Mouse (Mus musculus): ENCODE results near the gene Kalrn. TPM values are rescaled to one million over a fixed set of nuclear protein-coding genes. Genes with fewer than 3 reads are reported as not detected.

Kalrn gene
- polyA plus RNA-seq, 1 experiment from 2014 or later, result 43.9 TPM

GRCm38 (mm10) chr16:34376166-34376857, 197.0 kb downstream of the Kalrn start:
- no peaks in the 10 kb centered on the region for H3K27me3 ChIP-seq (replicated peaks; ENCODE audit: control insufficient read depth, insufficient read depth, low read length)
- WGBS, result 84% methylated on average over 12 of the region's 12 CpGs

GRCm38 (mm10) chr16:34373519-34373918, 199.8 kb downstream of the Kalrn start:
- H3K4me2 ChIP-seq (ENCODE audit: low read length), result no peak overlapping the region
- ATAC-seq, result no peak
- WGBS, result 68% methylated on average over 4 of the region's 4 CpGs

More at GRCm38 (mm10) chr16:34376166-34376857, 197.0 kb downstream of the Kalrn start:
- Histone ChIP-seq H3K4me2 (ENCODE audit: low read length) (no peak overlapping the region), H3K36me3 (ENCODE audit: control insufficient read depth, insufficient read depth) (no peaks in the 10 kb centered on the region), H3K9ac (replicated peaks; ENCODE audit: low read depth, low read length) (no peak overlapping the region), H3K9me3 (ENCODE audit: control insufficient read depth, low read length) (no peaks in the 10 kb centered on the region), H3K27ac (ENCODE audit: low read length) (no peak overlapping the region), H3K4me1 (replicated peaks; ENCODE audit: control insufficient read depth, insufficient read depth, low read length) (peaks cover 10% of the 10 kb centered on the region), H3K4me3 (replicated peaks; ENCODE audit: low read length) (no peak overlapping the region)
- ATAC-seq, result no peak

DNA sequence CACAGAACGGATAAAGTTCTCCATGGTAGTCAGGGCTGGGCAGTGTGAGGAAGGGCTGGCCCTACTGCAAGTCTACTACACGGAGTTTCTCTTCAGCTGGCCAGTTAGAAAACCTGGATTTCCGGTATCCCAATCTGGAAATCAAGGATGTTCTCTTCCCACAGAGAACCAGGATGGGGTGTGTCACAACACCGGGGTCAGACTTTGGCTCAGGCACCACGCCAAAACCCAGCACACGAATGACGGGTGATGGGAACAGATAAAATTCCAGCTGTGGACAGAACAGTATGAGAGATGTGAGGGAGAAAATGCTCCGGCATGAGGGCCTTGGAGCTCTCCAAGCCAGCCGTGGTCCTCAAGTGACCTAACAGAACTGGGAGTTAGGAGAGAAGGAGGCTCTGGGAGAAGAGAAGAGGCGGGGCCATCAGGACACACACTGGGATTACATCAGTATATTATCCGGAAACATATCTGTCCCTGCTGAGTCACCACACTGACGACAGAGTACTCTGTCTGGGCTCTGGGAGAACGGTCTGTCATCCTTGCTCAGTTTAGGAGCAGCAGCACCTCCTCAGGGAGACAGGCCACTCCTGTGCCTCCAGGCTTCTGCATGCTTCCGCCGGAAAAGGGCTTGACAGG, 201.1 kb downstream of the Kalrn start:
- 85% methylated on average over 15 of the region's 15 CpGs for WGBS
- Histone ChIP-seq H3K9ac (replicated peaks; ENCODE audit: low read depth, low read length) (no peak overlapping the region), H3K27ac (ENCODE audit: low read length) (no peak overlapping the region), H3K9me3 (ENCODE audit: control insufficient read depth, low read length) (no peaks in the 10 kb centered on the region), H3K4me1 (replicated peaks; ENCODE audit: control insufficient read depth, insufficient read depth, low read length) (peaks cover 3% of the 10 kb centered on the region), H3K27me3 (replicated peaks; ENCODE audit: control insufficient read depth, insufficient read depth, low read length) (no peaks in the 10 kb centered on the region), H3K4me3 (replicated peaks; ENCODE audit: low read length) (no peak overlapping the region), H3K4me2 (ENCODE audit: low read length) (no peak overlapping the region), H3K36me3 (ENCODE audit: control insufficient read depth, insufficient read depth) (no peaks in the 10 kb centered on the region)
- ATAC-seq, result no peak

More at GRCm38 (mm10) chr16:34373519-34373918, 199.8 kb downstream of the Kalrn start:
- Histone ChIP-seq H3K4me1 (replicated peaks; ENCODE audit: control insufficient read depth, insufficient read depth, low read length) (peaks cover 3% of the 10 kb centered on the region), H3K9me3 (ENCODE audit: control insufficient read depth, low read length) (no peaks in the 10 kb centered on the region), H3K36me3 (ENCODE audit: control insufficient read depth, insufficient read depth) (no peaks in the 10 kb centered on the region), H3K27me3 (replicated peaks; ENCODE audit: control insufficient read depth, insufficient read depth, low read length) (no peaks in the 10 kb centered on the region), H3K4me3 (replicated peaks; ENCODE audit: low read length) (no peak overlapping the region), H3K27ac (ENCODE audit: low read length) (no peak overlapping the region), H3K9ac (replicated peaks; ENCODE audit: low read depth, low read length) (no peak overlapping the region)

DNA sequence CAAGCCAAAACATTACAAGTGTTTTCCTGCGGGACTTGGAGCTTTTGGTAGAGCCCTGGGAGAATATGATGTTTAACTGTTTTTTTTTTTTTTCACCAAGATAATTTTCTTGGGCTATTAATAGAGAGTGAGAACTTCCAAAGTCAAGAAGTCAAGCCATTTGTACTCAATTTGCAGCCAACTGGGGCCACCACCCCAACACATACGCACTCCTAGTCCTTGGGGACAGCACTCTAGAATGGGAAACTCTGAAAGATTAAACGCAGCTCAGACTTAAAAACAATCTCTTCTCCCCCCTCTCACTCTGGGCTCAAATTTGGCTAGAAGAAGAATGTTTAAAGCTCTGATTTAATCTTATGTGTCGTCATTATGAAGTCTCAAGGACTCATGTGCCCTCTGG, 214.1 kb downstream of the Kalrn start:
- Histone ChIP-seq H3K36me3 (ENCODE audit: control insufficient read depth, insufficient read depth) (0 out of 2 replicates have a peak, but pooled peaks cover 2% of the 10 kb centered on the region), H3K27ac (ENCODE audit: low read length) (no peak overlapping the region), H3K27me3 (replicated peaks; ENCODE audit: control insufficient read depth, insufficient read depth, low read length) (no peaks in the 10 kb centered on the region), H3K4me3 (replicated peaks; ENCODE audit: low read length) (no peak overlapping the region), H3K9me3 (ENCODE audit: control insufficient read depth, low read length) (no peaks in the 10 kb centered on the region), H3K4me2 (ENCODE audit: low read length) (no peak overlapping the region), H3K4me1 (replicated peaks; ENCODE audit: control insufficient read depth, insufficient read depth, low read length) (no peaks in the 10 kb centered on the region), H3K9ac (replicated peaks; ENCODE audit: low read depth, low read length) (no peak overlapping the region)
- 87% methylated on average over 4 of the region's 4 CpGs for WGBS
- ATAC-seq, result no peak

- Histone ChIP-seq H3K27ac (ENCODE audit: low read length) (no peak overlapping the region), H3K9ac (replicated peaks; ENCODE audit: low read depth, low read length) (no peak overlapping the region), H3K4me1 (replicated peaks; ENCODE audit: control insufficient read depth, insufficient read depth, low read length) (no peaks in the 10 kb centered on the region), H3K36me3 (ENCODE audit: control insufficient read depth, insufficient read depth) (0 out of 2 replicates have a peak, but pooled peaks cover 2% of the 10 kb centered on the region), H3K27me3 (replicated peaks; ENCODE audit: control insufficient read depth, insufficient read depth, low read length) (no peaks in the 10 kb centered on the region), H3K4me2 (ENCODE audit: low read length) (no peak overlapping the region), H3K4me3 (replicated peaks; ENCODE audit: low read length) (no peak overlapping the region), H3K9me3 (ENCODE audit: control insufficient read depth, low read length) (no peaks in the 10 kb centered on the region)
- 78% methylated on average over 3 of the region's 3 CpGs for WGBS
- no peak for ATAC-seq
Observed at GRCm38 (mm10) chr16:34355547-34355946, 217.8 kb downstream of the Kalrn start.

DNA sequence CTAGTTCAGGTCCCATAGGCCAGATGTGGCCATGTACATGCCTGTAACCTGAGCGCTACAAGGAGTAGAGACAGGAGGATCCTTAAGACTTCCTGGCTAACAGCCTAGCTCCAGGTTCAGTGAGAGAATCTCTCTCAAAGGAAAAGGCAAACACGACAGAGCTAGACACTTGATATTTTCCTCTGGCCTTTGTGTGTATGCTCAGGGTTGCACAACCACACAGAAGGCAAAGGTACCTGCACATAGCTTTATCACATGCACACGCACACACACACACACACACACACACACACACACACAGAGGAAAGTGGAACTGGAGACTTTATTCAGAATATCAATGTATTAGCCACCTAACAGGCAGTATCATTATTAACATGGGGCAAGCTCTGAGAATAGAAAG, 219.3 kb downstream of the Kalrn start:
- Histone ChIP-seq H3K27me3 (replicated peaks; ENCODE audit: control insufficient read depth, insufficient read depth, low read length) (no peaks in the 10 kb centered on the region), H3K4me3 (replicated peaks; ENCODE audit: low read length) (no peak overlapping the region), H3K9ac (replicated peaks; ENCODE audit: low read depth, low read length) (no peak overlapping the region), H3K36me3 (ENCODE audit: control insufficient read depth, insufficient read depth) (0 out of 2 replicates have a peak, but pooled peaks cover 2% of the 10 kb centered on the region), H3K4me1 (replicated peaks; ENCODE audit: control insufficient read depth, insufficient read depth, low read length) (no peaks in the 10 kb centered on the region), H3K4me2 (ENCODE audit: low read length) (no peak overlapping the region), H3K9me3 (ENCODE audit: control insufficient read depth, low read length) (no peaks in the 10 kb centered on the region), H3K27ac (ENCODE audit: low read length) (no peak overlapping the region)
- ATAC-seq, result no peak
- WGBS, result 82% methylated on average over 3 of the region's 3 CpGs

DNA sequence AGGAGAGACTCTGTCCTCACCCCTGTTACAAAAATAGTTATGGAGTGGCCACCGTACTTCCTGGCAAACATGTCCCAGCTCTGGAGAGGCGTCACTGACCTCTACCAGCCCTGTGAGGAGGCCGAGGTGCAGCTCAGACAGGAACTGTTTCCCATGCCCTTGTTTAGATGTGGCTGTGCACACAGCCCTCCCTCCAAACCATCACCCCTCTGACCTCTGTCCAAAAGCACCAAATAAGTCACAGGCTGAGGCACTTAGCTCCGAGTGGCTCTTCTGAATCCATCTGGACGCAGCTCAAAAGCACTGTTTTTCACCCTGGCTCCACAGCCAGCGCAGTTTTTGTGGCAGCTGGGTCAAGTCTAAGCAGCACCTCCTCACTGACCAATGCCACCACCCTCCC, 220.6 kb downstream of the Kalrn start:
- no peaks in the 10 kb centered on the region for H3K4me1 ChIP-seq (replicated peaks; ENCODE audit: control insufficient read depth, insufficient read depth, low read length)

DNA sequence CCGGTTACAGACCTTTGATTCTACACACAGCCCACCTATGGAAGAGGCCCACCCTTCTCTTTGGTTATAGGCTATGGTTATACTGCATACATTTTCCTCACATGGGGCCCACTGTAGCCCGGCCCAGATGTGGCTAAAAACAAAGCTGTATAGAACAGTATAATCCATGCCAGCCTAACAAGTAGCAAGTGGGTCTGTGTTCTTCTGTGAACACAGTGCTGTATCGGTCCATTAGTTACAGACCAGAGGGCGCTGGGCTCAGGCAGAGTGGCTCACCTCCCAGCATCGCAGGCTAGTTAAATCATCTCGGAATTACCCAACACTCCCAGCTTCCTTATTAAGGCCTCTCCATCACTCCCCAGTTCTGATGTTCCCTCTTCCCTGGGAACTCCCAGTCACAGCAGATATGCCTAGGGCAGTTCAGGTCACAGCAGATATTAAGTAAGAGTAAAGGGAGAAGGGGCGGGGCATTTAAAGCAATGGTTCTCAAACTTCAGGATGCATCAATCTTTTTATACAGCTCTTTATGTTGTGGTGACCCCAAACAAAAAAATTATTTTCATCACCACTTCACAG, 221.7 kb downstream of the Kalrn start:
- Histone ChIP-seq H3K27me3 (replicated peaks; ENCODE audit: control insufficient read depth, insufficient read depth, low read length) (no peaks in the 10 kb centered on the region), H3K27ac (ENCODE audit: low read length) (no peak overlapping the region), H3K9me3 (ENCODE audit: control insufficient read depth, low read length) (no peaks in the 10 kb centered on the region), H3K9ac (replicated peaks; ENCODE audit: low read depth, low read length) (no peak overlapping the region), H3K4me1 (replicated peaks; ENCODE audit: control insufficient read depth, insufficient read depth, low read length) (no peaks in the 10 kb centered on the region), H3K4me2 (ENCODE audit: low read length) (no peak overlapping the region), H3K36me3 (ENCODE audit: control insufficient read depth, insufficient read depth) (no peaks in the 10 kb centered on the region), H3K4me3 (replicated peaks; ENCODE audit: low read length) (no peak overlapping the region)
- 87% methylated on average over 7 of the region's 7 CpGs for WGBS
- ATAC-seq, result no peak

More for the DNA sequence above, 220.6 kb downstream of the Kalrn start:
- Histone ChIP-seq H3K4me2 (ENCODE audit: low read length) (no peak overlapping the region), H3K9me3 (ENCODE audit: control insufficient read depth, low read length) (no peaks in the 10 kb centered on the region), H3K9ac (replicated peaks; ENCODE audit: low read depth, low read length) (no peak overlapping the region), H3K4me3 (replicated peaks; ENCODE audit: low read length) (no peak overlapping the region), H3K27me3 (replicated peaks; ENCODE audit: control insufficient read depth, insufficient read depth, low read length) (no peaks in the 10 kb centered on the region), H3K36me3 (ENCODE audit: control insufficient read depth, insufficient read depth) (0 out of 2 replicates have a peak, but pooled peaks cover 2% of the 10 kb centered on the region), H3K27ac (ENCODE audit: low read length) (no peak overlapping the region)
- WGBS, result 83% methylated on average over 6 of the region's 6 CpGs
- ATAC-seq, result no peak

- H3K36me3 ChIP-seq (ENCODE audit: control insufficient read depth, insufficient read depth), result no peaks in the 10 kb centered on the region
- WGBS, result 71% methylated on average over 10 of the region's 10 CpGs
- no peaks in the 10 kb centered on the region for H3K9me3 ChIP-seq (ENCODE audit: control insufficient read depth, low read length)
- H3K4me1 ChIP-seq (replicated peaks; ENCODE audit: control insufficient read depth, insufficient read depth, low read length), result peaks cover 11% of the 10 kb centered on the region
- H3K4me2 ChIP-seq (ENCODE audit: low read length), result no peak overlapping the region
- no peak overlapping the region for H3K9ac ChIP-seq (replicated peaks; ENCODE audit: low read depth, low read length)
- no peak for ATAC-seq
- no peak overlapping the region for H3K4me3 ChIP-seq (replicated peaks; ENCODE audit: low read length)
- H3K27me3 ChIP-seq (replicated peaks; ENCODE audit: control insufficient read depth, insufficient read depth, low read length), result no peaks in the 10 kb centered on the region
- no peak overlapping the region for H3K27ac ChIP-seq (ENCODE audit: low read length)
Observed at GRCm38 (mm10) chr16:34347574-34347973, 225.8 kb downstream of the Kalrn start.
